Mouse (Mus musculus): ENCODE results near the gene Ccdc97.

DNA sequence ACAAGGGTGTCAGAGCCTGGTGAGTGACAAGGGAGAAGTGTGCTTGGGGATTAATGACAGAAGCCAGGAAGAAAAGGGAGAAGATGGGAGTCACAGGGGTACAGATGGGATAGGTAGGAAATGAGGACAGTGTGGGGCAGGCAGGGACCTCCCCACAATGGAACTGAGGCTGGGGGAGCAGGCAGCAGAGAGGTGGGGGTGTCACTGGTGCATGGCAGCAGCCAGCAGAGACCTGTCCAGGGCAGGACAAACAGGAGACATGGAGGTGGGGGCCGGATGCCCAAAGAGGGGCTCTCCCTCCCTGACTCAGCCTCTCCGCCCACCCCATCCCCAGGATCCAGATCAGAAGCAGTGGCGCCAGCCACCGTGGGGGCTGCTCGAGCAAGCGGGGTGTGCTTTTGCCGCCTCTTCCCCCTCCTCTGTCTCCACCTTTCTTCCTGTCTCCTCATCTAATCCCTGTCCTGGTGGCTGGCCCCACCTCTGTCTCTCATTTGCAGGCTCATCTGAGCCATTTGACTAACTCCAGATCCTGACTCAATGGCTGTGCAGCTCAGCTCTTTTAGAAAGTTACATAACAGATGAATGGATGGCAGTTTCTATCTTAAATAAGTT is 8.3 kb downstream of the Ccdc97 start:
- no peak for TF ChIP-seq CTCF (IDR thresholded peaks at IDR 0.05; ENCODE audit: low read depth, low read length)
- TF ChIP-seq TAL1 (conservative IDR thresholded peaks at IDR 0.05; ENCODE audit: low read depth, low read length): no peak
- TF ChIP-seq GATA1 (IDR thresholded peaks at IDR 0.05; ENCODE audit: borderline replicate concordance, low read length): no peak
- 0 out of 2 replicates have a peak, but pooled peaks have one; percentile 47 for TF ChIP-seq POLR2AphosphoS5 (IDR thresholded peaks at IDR 0.05; ENCODE audit: insufficient replicate concordance, low read depth, low read length)
- TF ChIP-seq GATA2 (IDR thresholded peaks at IDR 0.05; ENCODE audit: borderline replicate concordance, low read depth, low read length): no peak

Data from G1E (cell line).